Mouse (Mus musculus) liver, embryonic 14.5 days (tissue): Measurements from ENCODE around the gene Atp8a1. TPM values are rescaled to one million over a fixed set of nuclear protein-coding genes. Genes with fewer than 3 reads are reported as not detected.

ENCODE experiments used
- ATAC-seq: fragments of 200-750 bp; cut with Nextera tagmentation; 2 replicates; pipeline ENCODE4 v1.8.0; 2017; ENCODE audit warnings: moderate number of reproducible peaks, mild to moderate bottlenecking, moderate library complexity; ENCODE audit not compliant: insufficient read depth
- DNase-seq, 3 experiments: peaks; one replicate each; pipeline ENCODE4 v3.0.0-alpha.2; 2012 to 2013; ENCODE audit warnings: low read depth in 3 of 3, low spot score in 3 of 3
- H3K27ac ChIP-seq: fragments of 300-500 bp; sonication (generic); 2 replicates; pipeline ENCODE4 v1.5.1; 2014; ENCODE audit warnings: moderate library complexity, mild to moderate bottlenecking, control low read depth, inconsistent platforms
- H3K27me3 ChIP-seq: fragments of 300-500 bp; sonication (generic); 2 replicates; pipeline ENCODE4 v1.6.1; 2014; ENCODE audit warnings: mild to moderate bottlenecking, low read length, moderate library complexity; ENCODE audit not compliant: control insufficient read depth, insufficient read depth
- H3K36me3 ChIP-seq: fragments of 300-500 bp; sonication (generic); replicated peaks from 2 replicates; pipeline ENCODE4 v1.6.1; 2014; ENCODE audit warnings: low read depth; ENCODE audit not compliant: control insufficient read depth, insufficient read depth
- H3K4me1 ChIP-seq, 2 experiments: fragments of 200-500 bp in 1 of 2; fragments of 300-500 bp in 1 of 2; sonication (generic) in 1 of 2; replicated peaks; 2 replicates each; pipeline ENCODE4 v1.6.1; 2012 to 2014; ENCODE audit warnings: antibody characterized with exemption in 1 of 2, inconsistent platforms in 1 of 2, low read length in 1 of 2; ENCODE audit not compliant: control insufficient read depth in 2 of 2, insufficient read depth in 2 of 2
- H3K4me2 ChIP-seq: fragments of 300-500 bp; sonication (generic); 2 replicates; pipeline ENCODE4 v1.6.1; 2014; ENCODE audit warnings: low read depth, mild to moderate bottlenecking, control low read depth, moderate library complexity
- H3K4me3 ChIP-seq, 2 experiments: fragments of 200-500 bp in 1 of 2; fragments of 300-500 bp in 1 of 2; sonication (generic) in 1 of 2; 2 replicates each; pipeline ENCODE4 v1.5.1; 2012 to 2014; ENCODE audit warnings: low read depth in 2 of 2, low read length in 2 of 2, mild to moderate bottlenecking in 2 of 2, control low read depth in 1 of 2, inconsistent platforms in 1 of 2, moderate library complexity in 1 of 2; ENCODE audit not compliant: insufficient read depth in 1 of 2
- H3K9ac ChIP-seq: fragments of 300-500 bp; sonication (generic); replicated peaks from 2 replicates; pipeline ENCODE4 v1.6.1; 2014; ENCODE audit warnings: mild to moderate bottlenecking, control low read depth, moderate library complexity
- H3K9me3 ChIP-seq: fragments of 300-500 bp; sonication (generic); 2 replicates; pipeline ENCODE4 v1.6.1; 2016; ENCODE audit warnings: low read length, mixed read lengths; ENCODE audit not compliant: control insufficient read depth
- CTCF ChIP-seq: IDR thresholded peaks from 2 replicates; pipeline ENCODE4 v1.5.1; 2016; ENCODE audit warnings: antibody characterized with exemption, low read depth, control low read depth
- EP300 ChIP-seq: IDR thresholded peaks from 2 replicates; pipeline ENCODE4 v1.6.1; 2016; ENCODE audit warnings: antibody characterized with exemption, low read depth
- WGBS: fragments of 180-500 bp; shearing (Covaris S2); extraction: QIAGEN DNeasy Blood & Tissue Kit; methylation state at CpG from one replicate; pipeline ENCODE4 v1.1.7; 2014; ENCODE audit not compliant: insufficient replicate concordance; 5-methylcytosine and 5-hydroxymethylcytosine counted together
- polyA plus RNA-seq, 2 experiments: library from polyadenylated mRNA; depleted of rRNA in 1 of 2; stranded (reverse) in 1 of 2; unstranded in 1 of 2; fragments of >200 nt; fragmentation: Nextera tagmentation in 1 of 2; extraction: Ambion mirVana in 1 of 2; gene quantifications; 2 replicates each; pipeline versions ENCODE4 v1.2.1 to v1.2.3; 2012 to 2014

Atp8a1 gene
- polyA plus RNA-seq, 2 experiments, result 21.0 to 42.5 TPM

GRCm38 (mm10) chr5:67852860-67853259 is 5.6 kb upstream of the Atp8a1 start:
- DNase-seq, result no peak
- 61% methylated on average over 2 of the region's 2 CpGs for WGBS

DNA sequence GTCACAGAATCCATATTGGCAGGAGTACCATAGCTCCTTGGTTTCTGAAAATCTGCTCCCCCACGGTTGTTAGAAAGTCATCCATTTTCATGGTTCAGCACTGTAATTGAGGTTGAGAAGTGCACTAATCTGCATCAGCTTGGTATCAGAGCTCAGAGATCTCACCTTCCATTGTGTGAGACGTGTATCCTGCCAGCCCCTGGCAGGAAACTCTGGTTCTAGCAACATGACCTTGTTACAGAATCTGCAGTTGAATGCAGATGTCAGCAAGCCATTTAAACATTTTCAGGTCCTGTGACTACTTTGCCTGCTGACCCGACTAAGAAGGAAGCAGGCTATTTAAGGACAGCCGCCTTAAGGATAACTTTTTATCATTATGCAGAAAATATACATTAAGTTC is 2.2 kb upstream of the Atp8a1 start:
- Histone ChIP-seq H3K36me3 (no peaks in the 10 kb centered on the region), H3K4me3 (no peak overlapping the region), H3K4me2 (no peak overlapping the region), H3K9ac (no peak overlapping the region), H3K27me3 (no peaks in the 10 kb centered on the region), H3K9me3 (no peaks in the 10 kb centered on the region), H3K27ac (no peak overlapping the region), H3K4me1 (peaks cover 17 to 18% of the 10 kb centered on the region in 2 experiments)
- WGBS, result 65% methylated on average over 4 of the region's 4 CpGs
- DNase-seq (no peak), ATAC-seq (no peak)
- TF ChIP-seq EP300 (no peak), CTCF (no peak)

More at GRCm38 (mm10) chr5:67852860-67853259, 5.6 kb upstream of the Atp8a1 start:
- H3K27ac ChIP-seq, result no peak overlapping the region
- peaks cover 5% of the 10 kb centered on the region in 2 experiments for H3K4me1 ChIP-seq
- no peak overlapping the region for H3K4me3 ChIP-seq
- H3K27me3 ChIP-seq, result no peaks in the 10 kb centered on the region
- TF ChIP-seq CTCF (no peak), EP300 (no peak)
- no peaks in the 10 kb centered on the region for H3K9me3 ChIP-seq
- no peak overlapping the region for H3K4me2 ChIP-seq
- no peak for ATAC-seq
- no peaks in the 10 kb centered on the region for H3K36me3 ChIP-seq
- no peak overlapping the region for H3K9ac ChIP-seq

GRCm38 (mm10) chr5:67848511-67849014 is 1.3 kb upstream of the Atp8a1 start:
- Histone ChIP-seq H3K27ac (no peak overlapping the region), H3K9ac (peak overlapping the region; percentile 63)

GRCm38 (mm10) chr5:67846361-67847224 is 641 bp downstream of the Atp8a1 start:
- Histone ChIP-seq H3K27ac (peak overlapping the region; percentile 73), H3K9me3 (no peaks in the 10 kb centered on the region), H3K27me3 (no peaks in the 10 kb centered on the region), H3K36me3 (no peaks in the 10 kb centered on the region), H3K4me1 (peaks cover 25 to 29% of the 10 kb centered on the region in 2 experiments), H3K9ac (peak overlapping the region; percentile 71), H3K4me3 (peak overlapping the region; percentile 77 to 95), H3K4me2 (peak overlapping the region; percentile 76)
- DNase-seq, result peak in 1 of 3 experiments; percentile 49
- ATAC-seq, result peak; percentile 1; the same call in 1 of the 2 replicates
- TF ChIP-seq EP300, result no peak
- peak; percentile 56 for TF ChIP-seq CTCF
- WGBS, result under 1% methylated on average over 39 of the region's 39 CpGs

More at GRCm38 (mm10) chr5:67848511-67849014, 1.3 kb upstream of the Atp8a1 start:
- H3K4me2 ChIP-seq, result peak overlapping the region; percentile 76
- H3K4me3 ChIP-seq, result no peak overlapping the region; a peak in 1 of 4 replicates
- TF ChIP-seq EP300 (no peak), CTCF (no peak)
- no peak for DNase-seq
- H3K9me3 ChIP-seq, result no peaks in the 10 kb centered on the region
- no peaks in the 10 kb centered on the region for H3K27me3 ChIP-seq
- 33% methylated on average over 12 of the region's 12 CpGs for WGBS
- H3K4me1 ChIP-seq, result peaks cover 22 to 27% of the 10 kb centered on the region in 2 experiments
- no peak for ATAC-seq
- H3K36me3 ChIP-seq, result no peaks in the 10 kb centered on the region

DNA sequence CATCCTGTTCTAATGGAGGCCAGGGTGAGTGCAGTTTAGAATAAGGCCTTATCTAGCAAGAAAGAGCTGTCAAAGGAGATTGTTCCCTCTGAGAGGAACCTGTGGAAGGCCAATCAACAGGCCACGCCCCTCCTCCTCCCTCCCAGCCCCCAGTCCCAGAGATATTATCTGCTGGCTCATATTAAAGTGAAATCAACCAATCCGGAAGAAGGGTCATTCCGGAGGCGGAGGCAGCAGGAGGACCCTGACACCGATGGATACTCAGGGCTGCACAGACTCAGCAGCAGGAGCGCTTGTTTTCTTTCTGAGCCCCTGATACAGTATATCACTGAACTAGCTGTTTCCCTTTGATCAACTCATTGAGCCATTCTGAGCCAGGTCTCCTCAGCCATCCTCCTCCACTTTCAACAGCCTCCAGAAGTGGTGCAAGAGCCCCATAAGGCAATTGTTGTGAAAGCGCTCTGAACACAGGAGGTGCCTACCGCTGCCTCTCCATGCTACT is 2.0 kb downstream of the Atp8a1 start:
- DNase-seq, result peak; percentile 67 to 69 (median 67)
- Histone ChIP-seq H3K27me3 (no peaks in the 10 kb centered on the region), H3K9ac (peak overlapping the region; percentile 71), H3K9me3 (no peaks in the 10 kb centered on the region), H3K4me2 (peak overlapping the region; percentile 76), H3K4me1 (peaks cover 25 to 33% of the 10 kb centered on the region in 2 experiments), H3K36me3 (no peaks in the 10 kb centered on the region), H3K4me3 (peak overlapping the region; percentile 66 to 77), H3K27ac (peak overlapping the region; percentile 73)
- peak; percentile 42 for TF ChIP-seq EP300
- TF ChIP-seq CTCF, result no peak
- ATAC-seq, result peak; percentile 17
- WGBS, result under 1% methylated on average over 8 of the region's 8 CpGs
